Mouse (Mus musculus): ENCODE measurements at regions not wholly inside any gene's neighbourhood (a gene's known extent, or its start where the extent isn't known, plus 50 kb on each side); places are given as distances from the start of the nearest gene placed in this dataset.
A peak's percentile ranks its signal among the peaks of the same experiment; 100 is the strongest.

DNA sequence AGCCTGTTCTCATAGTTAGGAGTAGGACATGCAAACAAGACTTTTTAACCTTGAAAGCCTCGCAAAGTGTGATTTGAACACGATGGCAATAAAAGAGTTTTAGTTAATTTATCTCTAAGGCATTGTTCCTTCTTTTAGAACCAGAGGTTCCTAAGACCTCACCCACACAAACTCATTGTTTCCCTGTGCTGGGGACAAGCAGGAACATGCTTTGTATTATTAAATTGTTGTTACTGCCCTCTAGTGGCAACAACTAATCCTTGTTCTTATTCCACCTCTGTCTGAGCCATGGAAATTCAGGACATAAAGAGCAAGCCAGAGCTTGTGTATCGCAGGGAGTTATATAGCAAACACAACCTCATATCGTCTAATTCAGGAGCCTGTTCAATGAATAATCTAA, 157.9 kb downstream of the Gm11146 start:
- Histone ChIP-seq H3K4me2 (no peak overlapping the region), H3K36me3 (no peaks in the 10 kb centered on the region), H3K4me1 (no peaks in the 10 kb centered on the region), H3K27ac (no peak overlapping the region), H3K4me3 (replicated peaks) (no peak overlapping the region), H3K9me3 (no peaks in the 10 kb centered on the region), H3K27me3 (replicated peaks) (no peaks in the 10 kb centered on the region), H3K9ac (no peak overlapping the region)
- WGBS = 22% methylated on average over 4 of the region's 4 CpGs
- ATAC-seq (ENCODE audit: insufficient read depth, low FRiP score, low read depth) = no peak; the same call in 1 of the 2 replicates

DNA sequence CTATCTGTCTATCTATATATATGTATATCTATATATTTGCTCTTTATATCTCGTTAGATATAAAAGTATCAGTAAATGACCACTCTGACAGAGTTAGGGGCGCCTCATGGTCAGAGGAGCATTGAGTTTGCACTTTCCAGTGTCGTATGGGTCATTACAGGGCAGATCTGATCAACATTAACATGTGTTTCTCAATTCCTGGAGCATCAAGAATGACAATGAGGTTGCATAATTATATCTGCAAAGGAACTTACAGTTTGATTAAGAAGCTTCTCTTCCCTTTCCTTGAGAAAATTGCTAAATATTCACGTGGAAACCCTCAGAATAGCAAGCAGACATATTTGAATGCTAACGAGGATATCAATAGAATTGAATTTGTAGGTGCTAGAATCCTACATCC, 158.6 kb downstream of the Gm11146 start:
- Histone ChIP-seq H3K4me2 (no peak overlapping the region), H3K9me3 (no peaks in the 10 kb centered on the region), H3K27me3 (replicated peaks) (no peaks in the 10 kb centered on the region), H3K4me3 (replicated peaks) (no peak overlapping the region), H3K36me3 (no peaks in the 10 kb centered on the region), H3K27ac (peak overlapping the region; percentile 31; the same call in 1 of the 2 replicates), H3K9ac (no peak overlapping the region), H3K4me1 (no peaks in the 10 kb centered on the region)
- ATAC-seq (ENCODE audit: insufficient read depth, low FRiP score, low read depth) = no peak
- 81% methylated on average over 5 of the region's 5 CpGs for WGBS

DNA sequence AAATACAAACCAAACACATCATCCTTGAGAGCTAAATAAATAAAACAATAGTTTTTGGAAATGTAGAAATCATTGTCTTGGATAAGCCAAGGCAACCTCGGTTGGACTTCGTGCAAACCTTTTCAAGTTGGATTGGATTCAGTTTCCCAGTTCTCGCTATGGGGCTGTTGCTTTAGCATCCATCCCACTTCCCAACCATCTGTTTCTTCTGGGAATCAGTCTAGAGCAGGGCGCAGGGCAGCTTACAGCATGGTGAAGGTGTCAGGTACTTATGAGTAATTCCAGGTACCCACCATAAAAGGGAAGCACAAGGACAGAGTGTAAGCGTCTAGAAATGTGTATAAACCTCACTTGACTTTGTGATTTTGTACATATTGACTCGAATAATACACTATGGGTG, 159.0 kb downstream of the Gm11146 start:
- Histone ChIP-seq H3K27ac (no peak overlapping the region), H3K9ac (no peak overlapping the region), H3K27me3 (replicated peaks) (no peaks in the 10 kb centered on the region), H3K4me1 (no peaks in the 10 kb centered on the region), H3K9me3 (no peaks in the 10 kb centered on the region), H3K4me2 (no peak overlapping the region), H3K36me3 (0 out of 2 replicates have a peak, but pooled peaks cover 3% of the 10 kb centered on the region), H3K4me3 (replicated peaks) (no peak overlapping the region)
- no peak for ATAC-seq (ENCODE audit: insufficient read depth, low FRiP score, low read depth)
- WGBS = 91% methylated on average over 6 of the region's 6 CpGs

DNA sequence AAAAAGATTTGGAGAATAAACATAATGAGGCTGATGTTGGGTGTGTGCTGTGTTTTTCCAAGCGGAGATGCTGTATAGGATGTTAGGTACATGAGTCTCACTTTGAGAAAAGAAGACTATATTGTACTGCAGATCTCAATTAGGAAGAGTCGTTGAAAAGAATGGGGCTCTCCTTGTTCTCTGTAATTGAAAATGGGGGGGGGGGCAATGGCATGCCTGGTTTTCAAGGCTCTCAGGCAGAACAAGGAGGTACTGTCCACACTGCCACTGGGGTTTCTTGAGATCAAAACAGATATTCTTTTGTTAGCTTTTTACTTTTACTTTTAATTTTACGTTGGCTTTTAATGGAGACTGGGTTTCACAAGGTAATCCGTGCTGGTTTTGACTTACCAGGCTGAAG, 170.5 kb downstream of the Gm11146 start:
- H3K4me2 ChIP-seq = no peak overlapping the region
- H3K27me3 ChIP-seq (replicated peaks) = no peaks in the 10 kb centered on the region
- no peak overlapping the region for H3K27ac ChIP-seq
- no peaks in the 10 kb centered on the region for H3K4me1 ChIP-seq
- no peak for ATAC-seq (ENCODE audit: insufficient read depth, low FRiP score, low read depth)
- no peak overlapping the region for H3K4me3 ChIP-seq (replicated peaks)
- 80% methylated on average over 4 of the region's 4 CpGs for WGBS
- H3K9ac ChIP-seq = no peak overlapping the region
- H3K9me3 ChIP-seq = no peaks in the 10 kb centered on the region
- H3K36me3 ChIP-seq = no peaks in the 10 kb centered on the region

DNA sequence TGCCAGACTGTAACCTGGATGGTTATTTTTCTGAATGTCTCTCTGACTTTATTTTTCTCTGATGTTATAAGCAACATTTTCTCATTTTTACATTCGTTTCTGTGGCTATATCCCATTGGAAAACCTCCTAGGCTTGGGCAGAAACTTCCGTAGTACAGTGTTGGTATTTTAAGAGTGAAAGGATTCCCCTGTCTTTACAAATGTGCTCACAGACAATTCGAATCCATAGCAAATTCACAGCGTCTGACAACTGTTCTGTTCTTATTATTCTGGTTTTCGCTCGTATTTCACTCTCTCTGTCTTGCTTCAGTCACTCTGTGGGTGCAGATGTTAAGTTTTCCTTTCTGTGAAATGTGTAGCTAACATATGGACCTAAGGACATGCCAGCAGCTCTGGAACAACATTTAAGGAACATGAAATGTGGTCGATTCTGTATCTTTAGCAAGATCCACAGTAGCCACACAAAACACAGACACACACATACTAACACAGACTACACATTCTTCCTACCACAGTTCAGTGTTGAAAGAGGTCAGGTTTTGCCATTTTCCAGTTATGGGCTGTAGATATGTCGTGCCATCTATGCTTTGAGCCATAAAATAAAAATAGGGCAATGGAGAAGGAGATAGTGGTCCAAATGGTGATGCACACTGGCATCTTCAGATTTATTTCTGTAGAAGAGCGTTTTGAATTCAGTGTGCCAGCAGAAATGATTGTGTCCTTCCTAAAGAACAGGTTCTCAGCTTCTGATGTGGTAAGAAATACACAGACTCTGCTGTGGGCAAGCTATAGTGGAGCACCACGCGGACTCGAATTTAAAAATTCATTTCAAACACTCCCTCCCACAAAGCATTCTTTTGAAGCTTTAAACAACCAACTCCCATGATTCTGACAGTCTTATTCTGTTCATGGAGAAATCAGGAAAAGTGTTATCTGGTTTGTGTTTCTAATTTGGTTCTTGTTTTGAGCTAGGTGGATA, 179.2 kb downstream of the Gm11146 start:
- H3K27ac ChIP-seq = no peak overlapping the region
- H3K4me1 ChIP-seq = 0 out of 2 replicates have a peak, but pooled peaks cover 12% of the 10 kb centered on the region
- H3K4me3 ChIP-seq (replicated peaks) = no peak overlapping the region
- no peaks in the 10 kb centered on the region for H3K9me3 ChIP-seq
- no peak overlapping the region for H3K9ac ChIP-seq
- no peak for ATAC-seq (ENCODE audit: insufficient read depth, low FRiP score, low read depth)
- WGBS = 79% methylated on average over 12 of the region's 12 CpGs
- no peaks in the 10 kb centered on the region for H3K27me3 ChIP-seq (replicated peaks)
- no peaks in the 10 kb centered on the region for H3K36me3 ChIP-seq
- H3K4me2 ChIP-seq = no peak overlapping the region

DNA sequence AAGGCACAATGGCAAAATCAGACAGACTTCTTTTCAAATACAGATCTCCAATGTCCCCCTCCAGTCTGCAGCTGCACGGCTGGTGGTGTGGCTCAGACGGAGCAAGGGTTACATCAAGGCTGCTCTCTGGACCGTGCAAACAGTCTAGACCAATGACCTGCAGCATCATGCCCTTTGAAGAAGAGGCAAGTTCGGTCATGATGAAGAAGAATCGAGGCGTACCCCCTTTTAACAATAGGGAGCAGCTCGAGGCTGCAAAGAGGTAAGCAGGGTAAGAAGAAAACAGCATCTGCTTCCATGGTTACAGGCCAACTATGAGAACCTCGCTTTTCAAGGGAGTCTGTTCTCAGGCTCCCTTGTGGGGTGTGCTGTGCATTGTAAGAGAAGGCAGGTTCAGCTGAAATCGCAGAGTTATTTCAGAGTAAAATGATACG, 180.3 kb downstream of the Gm11146 start:
- Histone ChIP-seq H3K4me3 (replicated peaks) (0 out of 2 replicates have a peak overlapping the region, but pooled peaks have one; percentile 3), H3K9ac (no peak overlapping the region), H3K36me3 (no peaks in the 10 kb centered on the region), H3K27ac (peak overlapping the region; percentile 19), H3K4me2 (peak overlapping the region; percentile 42), H3K4me1 (0 out of 2 replicates have a peak, but pooled peaks cover 13% of the 10 kb centered on the region), H3K27me3 (replicated peaks) (no peaks in the 10 kb centered on the region), H3K9me3 (no peaks in the 10 kb centered on the region)
- WGBS = 34% methylated on average over 10 of the region's 10 CpGs
- peak; percentile 47; the same call in 1 of the 2 replicates for ATAC-seq (ENCODE audit: insufficient read depth, low FRiP score, low read depth)

DNA sequence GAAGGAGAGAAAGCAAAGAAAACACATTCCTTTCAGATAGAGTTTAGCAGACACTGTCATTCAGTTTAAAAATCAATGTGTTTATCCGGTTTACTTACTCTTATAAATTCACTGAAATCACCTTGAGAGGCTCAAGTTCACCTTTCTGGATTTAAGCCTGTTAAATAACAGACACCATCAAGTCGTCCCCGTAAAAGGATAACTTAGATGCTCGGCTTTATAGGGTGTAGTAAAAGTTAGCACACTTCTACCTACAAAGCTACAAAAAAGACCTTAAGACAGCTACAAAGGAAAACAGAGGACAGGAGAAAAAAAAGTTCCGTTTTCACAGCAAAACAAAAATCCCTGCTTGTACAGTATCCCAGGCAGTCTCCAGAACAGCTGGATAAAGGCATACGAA, 180.9 kb downstream of the Gm11146 start:
- Histone ChIP-seq H3K4me1 (0 out of 2 replicates have a peak, but pooled peaks cover 13% of the 10 kb centered on the region), H3K27ac (no peak overlapping the region; the same call in 1 of the 2 replicates), H3K9me3 (no peaks in the 10 kb centered on the region), H3K4me2 (no peak overlapping the region), H3K36me3 (no peaks in the 10 kb centered on the region), H3K9ac (no peak overlapping the region), H3K4me3 (replicated peaks) (no peak overlapping the region), H3K27me3 (replicated peaks) (no peaks in the 10 kb centered on the region)
- no peak for ATAC-seq (ENCODE audit: insufficient read depth, low FRiP score, low read depth)
- 52% methylated on average over 6 of the region's 6 CpGs for WGBS

DNA sequence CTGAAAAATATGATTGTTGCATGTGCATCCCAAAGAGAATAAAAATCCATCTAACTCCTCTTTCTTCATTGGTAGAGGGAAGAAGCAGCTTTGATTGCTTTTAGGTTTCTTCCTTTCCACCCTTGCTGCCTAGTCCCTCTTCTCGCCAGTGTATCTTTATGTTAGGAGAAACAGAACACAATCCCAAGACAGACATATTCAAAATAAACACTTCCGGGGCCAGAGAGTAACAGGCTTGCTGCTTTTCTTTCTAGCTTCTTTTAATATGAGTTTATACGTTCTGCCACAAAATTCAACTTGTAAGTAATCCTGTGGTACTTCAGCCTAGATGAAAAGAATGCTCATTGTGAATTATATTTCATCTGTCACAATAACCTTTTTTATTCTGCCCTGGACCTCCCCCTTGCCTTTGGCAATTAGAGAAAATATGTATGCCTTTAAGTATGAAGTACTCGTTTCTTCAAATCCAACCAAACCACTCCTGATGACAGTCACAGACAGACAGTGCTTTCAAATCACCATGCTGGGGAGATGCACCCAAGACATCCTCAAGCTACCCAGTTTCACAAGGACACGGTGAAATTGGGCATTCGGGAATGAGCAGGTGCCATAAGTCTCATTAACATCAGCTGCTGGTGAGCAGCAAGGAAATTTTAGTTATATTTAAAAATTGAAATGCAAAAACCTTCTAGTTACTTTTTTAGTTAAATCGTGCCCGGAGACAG, 181.6 kb downstream of the Gm11146 start:
- Histone ChIP-seq H3K27ac (no peak overlapping the region), H3K4me2 (no peak overlapping the region), H3K9me3 (no peaks in the 10 kb centered on the region), H3K4me1 (0 out of 2 replicates have a peak, but pooled peaks cover 13% of the 10 kb centered on the region), H3K36me3 (no peaks in the 10 kb centered on the region), H3K27me3 (replicated peaks) (no peaks in the 10 kb centered on the region), H3K4me3 (replicated peaks) (no peak overlapping the region), H3K9ac (no peak overlapping the region)
- WGBS = 65% methylated on average over 8 of the region's 8 CpGs
- no peak for ATAC-seq (ENCODE audit: insufficient read depth, low FRiP score, low read depth)

DNA sequence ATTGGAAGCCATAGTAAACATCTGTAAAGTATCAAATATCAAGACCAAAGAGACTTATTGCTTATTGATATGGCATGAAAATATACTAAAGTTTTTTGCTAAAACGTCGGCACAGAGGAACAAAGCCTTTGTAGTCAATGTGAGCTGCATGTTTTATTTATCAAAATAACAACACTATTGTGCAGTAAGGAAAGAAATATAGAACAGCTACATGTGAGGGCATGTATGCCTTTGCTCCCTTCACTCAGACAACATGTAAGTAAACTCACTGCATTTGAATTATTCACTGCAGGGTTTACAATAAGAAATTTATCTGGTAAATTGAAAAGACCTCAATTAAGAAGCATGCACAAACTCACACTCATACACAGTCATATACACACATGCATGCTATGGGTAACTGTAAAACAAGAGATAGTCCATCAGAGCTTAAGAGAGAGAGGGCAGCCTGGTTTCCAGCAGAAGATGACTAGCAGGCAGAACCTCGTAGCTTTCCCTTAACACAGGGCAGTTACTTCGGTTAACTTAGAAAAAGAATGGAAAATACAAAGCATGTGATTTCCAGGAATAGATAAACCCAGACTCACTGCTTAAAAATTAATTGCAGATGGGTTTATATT, 182.7 kb downstream of the Gm11146 start:
- no peak overlapping the region for H3K4me2 ChIP-seq
- ATAC-seq (ENCODE audit: insufficient read depth, low FRiP score, low read depth) = no peak
- no peak overlapping the region for H3K27ac ChIP-seq
- H3K36me3 ChIP-seq = no peaks in the 10 kb centered on the region
- 0 out of 2 replicates have a peak, but pooled peaks cover 13% of the 10 kb centered on the region for H3K4me1 ChIP-seq
- H3K9ac ChIP-seq = no peak overlapping the region
- H3K9me3 ChIP-seq = no peaks in the 10 kb centered on the region
- H3K27me3 ChIP-seq (replicated peaks) = no peaks in the 10 kb centered on the region
- WGBS = 58% methylated on average over 4 of the region's 4 CpGs
- H3K4me3 ChIP-seq (replicated peaks) = no peak overlapping the region

DNA sequence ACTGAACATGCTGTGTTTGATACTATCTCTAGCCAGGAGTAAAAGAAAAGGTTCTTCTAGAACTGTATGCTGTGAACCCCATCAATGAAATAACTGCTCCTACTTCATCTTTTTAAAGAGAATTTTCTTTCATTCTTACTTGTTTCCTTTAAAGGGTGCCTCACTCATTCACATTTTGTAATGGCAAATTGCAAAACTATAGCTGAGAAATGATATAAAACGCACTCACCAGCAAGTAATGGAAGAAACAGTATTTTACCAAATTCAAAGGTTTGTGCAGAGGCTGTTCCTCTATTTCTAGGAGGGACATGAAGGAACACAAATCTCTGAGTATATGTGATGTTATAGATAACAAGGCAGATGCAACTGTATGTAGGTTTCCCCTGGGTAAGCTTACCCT, 183.4 kb downstream of the Gm11146 start:
- no peaks in the 10 kb centered on the region for H3K36me3 ChIP-seq
- no peak for ATAC-seq (ENCODE audit: insufficient read depth, low FRiP score, low read depth)
- H3K27me3 ChIP-seq (replicated peaks) = no peaks in the 10 kb centered on the region
- H3K9ac ChIP-seq = no peak overlapping the region
- H3K4me2 ChIP-seq = no peak overlapping the region
- H3K4me1 ChIP-seq = 0 out of 2 replicates have a peak, but pooled peaks cover 13% of the 10 kb centered on the region
- no peak overlapping the region for H3K4me3 ChIP-seq (replicated peaks)
- H3K27ac ChIP-seq = no peak overlapping the region
- 88% methylated on average over 1 of the region's 1 CpGs for WGBS
- H3K9me3 ChIP-seq = no peaks in the 10 kb centered on the region

DNA sequence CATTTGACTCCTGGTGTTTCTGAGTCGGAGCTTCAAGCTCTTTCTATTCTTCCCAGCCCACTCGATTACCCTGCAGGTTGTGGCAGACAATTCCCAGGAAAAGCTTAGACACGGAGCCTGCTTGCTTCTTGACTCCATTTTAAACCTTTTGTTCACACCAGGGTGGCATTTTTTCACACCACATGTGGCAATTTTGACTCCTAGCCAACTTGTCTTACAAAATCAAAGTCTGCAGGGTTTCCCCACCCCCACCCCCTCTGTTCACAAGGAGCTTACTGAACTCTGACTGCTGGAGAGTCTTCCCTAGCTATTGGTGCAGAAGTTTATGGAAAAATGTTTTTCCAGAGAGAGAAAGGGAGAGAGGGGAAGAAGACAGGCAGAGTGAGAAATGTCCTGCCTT, 184.1 kb downstream of the Gm11146 start:
- 0 out of 2 replicates have a peak, but pooled peaks cover 13% of the 10 kb centered on the region for H3K4me1 ChIP-seq
- H3K9ac ChIP-seq = no peak overlapping the region
- no peak overlapping the region for H3K27ac ChIP-seq
- H3K4me2 ChIP-seq = peak overlapping the region; percentile 16; the same call in 1 of the 2 replicates
- H3K9me3 ChIP-seq = no peaks in the 10 kb centered on the region
- H3K27me3 ChIP-seq (replicated peaks) = no peaks in the 10 kb centered on the region
- WGBS = 30% methylated on average over 3 of the region's 3 CpGs
- ATAC-seq (ENCODE audit: insufficient read depth, low FRiP score, low read depth) = no peak
- no peaks in the 10 kb centered on the region for H3K36me3 ChIP-seq
- H3K4me3 ChIP-seq (replicated peaks) = no peak overlapping the region
